Mouse (Mus musculus) G1E (cell line): ENCODE results near the gene Ank3.

Experiments used
- CTCF ChIP-seq: IDR thresholded peaks from 2 replicates; pipeline ENCODE4 v1.5.1; 2012; ENCODE audit warnings: low read depth, low read length, inconsistent platforms, mixed read lengths
- GATA1 ChIP-seq: IDR thresholded peaks from 2 replicates; pipeline ENCODE4 v1.6.1; 2012; ENCODE audit warnings: borderline replicate concordance, low read length, inconsistent platforms, mixed read lengths
- POLR2AphosphoS5 ChIP-seq: IDR thresholded peaks from 2 replicates; pipeline ENCODE4 v1.6.1; 2012; ENCODE audit warnings: low read depth, low read length, inconsistent platforms; ENCODE audit not compliant: insufficient replicate concordance

DNA sequence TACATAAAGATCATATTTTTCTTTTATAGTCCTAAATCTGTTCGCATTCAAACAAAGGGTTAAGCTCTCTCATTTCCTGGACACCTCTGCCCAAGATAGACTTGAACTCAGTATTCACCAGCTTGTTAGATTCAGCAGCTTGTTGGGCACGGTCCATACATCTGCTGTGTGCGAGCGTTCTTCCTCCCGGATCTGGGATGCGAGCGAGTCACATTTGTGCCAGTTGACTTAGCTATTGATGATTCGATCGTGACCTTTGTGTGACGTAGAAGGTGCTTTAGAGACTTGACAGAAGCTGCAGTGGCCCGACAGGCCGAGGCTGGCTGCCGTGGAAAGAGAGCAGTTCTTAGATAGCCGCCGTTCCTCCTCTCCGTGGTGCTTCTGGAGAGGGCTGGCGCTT, 98.8 kb downstream of the Ank3 start:
- no peak for TF ChIP-seq CTCF
- no peak for TF ChIP-seq GATA1
- no peak for TF ChIP-seq POLR2AphosphoS5
